Mouse (Mus musculus) heart, postnatal 0 days (tissue): ENCODE results near the gene H2-D1. TPM values are rescaled to one million over a fixed set of nuclear protein-coding genes. Genes with fewer than 3 reads are reported as not detected.

ENCODE experiments used
- ATAC-seq: fragments of 200-750 bp; cut with Nextera tagmentation; 2 replicates; pipeline ENCODE4 v1.8.0; 2017; ENCODE audit warnings: low read depth, moderate number of reproducible peaks, moderate library complexity; ENCODE audit not compliant: insufficient read depth
- DNase-seq: peaks from one replicate; pipeline ENCODE4 v3.0.0-alpha.2; 2016; ENCODE audit warnings: low spot score
- H3K27ac ChIP-seq: fragments of 300-500 bp; sonication (generic); 2 replicates; pipeline ENCODE4 v1.5.1; 2014; ENCODE audit warnings: low read depth, mild to moderate bottlenecking
- H3K27me3 ChIP-seq: fragments of 300-500 bp; sonication (generic); 2 replicates; pipeline ENCODE4 v1.6.1; 2014; ENCODE audit warnings: low read length, mixed read lengths; ENCODE audit not compliant: control insufficient read depth, insufficient read depth
- H3K36me3 ChIP-seq: fragments of 300-500 bp; sonication (generic); replicated peaks from 2 replicates; pipeline ENCODE4 v1.6.1; 2014; ENCODE audit warnings: low read length, mixed read lengths; ENCODE audit not compliant: control insufficient read depth, insufficient read depth
- H3K4me1 ChIP-seq: fragments of 300-500 bp; sonication (generic); 2 replicates; pipeline ENCODE4 v1.6.1; 2014; ENCODE audit warnings: antibody characterized with exemption; ENCODE audit not compliant: control insufficient read depth, insufficient read depth
- H3K4me2 ChIP-seq: fragments of 300-500 bp; sonication (generic); 2 replicates; pipeline ENCODE4 v1.6.1; 2014; ENCODE audit warnings: low read depth, mild to moderate bottlenecking, low read length, moderate library complexity
- H3K4me3 ChIP-seq: fragments of 300-500 bp; sonication (generic); 2 replicates; pipeline ENCODE4 v1.5.1; 2014; ENCODE audit warnings: low read depth, low read length
- H3K9ac ChIP-seq: fragments of 300-500 bp; sonication (generic); replicated peaks from 2 replicates; pipeline ENCODE4 v1.6.1; 2014; ENCODE audit warnings: low read depth, low read length, mixed read lengths
- H3K9me3 ChIP-seq: fragments of 300-500 bp; sonication (generic); replicated peaks from 2 replicates; pipeline ENCODE4 v1.6.1; 2016; ENCODE audit warnings: low read length; ENCODE audit not compliant: control insufficient read depth
- CTCF ChIP-seq: IDR thresholded peaks from 2 replicates; pipeline ENCODE4 v1.5.1; 2016; ENCODE audit warnings: antibody characterized with exemption, control low read depth, low read depth
- EP300 ChIP-seq: IDR thresholded peaks from 2 replicates; pipeline ENCODE4 v1.6.1; 2016; ENCODE audit warnings: antibody characterized with exemption, low read depth
- WGBS: fragments of 180-500 bp; shearing (Covaris S2); extraction: QIAGEN DNeasy Blood & Tissue Kit; methylation state at CpG from one replicate; pipeline ENCODE4 v1.1.7; 2014; 5-methylcytosine and 5-hydroxymethylcytosine counted together
- polyA plus RNA-seq: library from polyadenylated mRNA; unstranded; fragments of >200 nt; fragmentation: Nextera tagmentation; extraction: Ambion mirVana; gene quantifications from 2 replicates; pipeline ENCODE4 v1.2.1, GENCODE M21; 2015
- total RNA-seq: library from RNA; depleted of rRNA; stranded (reverse); fragments of >200 nt; gene quantifications from 2 replicates; pipeline ENCODE4 v1.2.3, GENCODE M21; 2014; ENCODE audit warnings: low replicate concordance

H2-D1 gene
- total and polyA plus RNA-seq, 2 experiments from 2014 or later = 104 to 113 TPM

- no peak overlapping the region for H3K9ac ChIP-seq
- no peak overlapping the region for H3K4me3 ChIP-seq
- H3K27me3 ChIP-seq = no peaks in the 10 kb centered on the region
- TF ChIP-seq CTCF (no peak), EP300 (no peak)
- no peaks in the 10 kb centered on the region for H3K9me3 ChIP-seq
- peaks cover 9% of the 10 kb centered on the region; the same call in 1 of the 2 replicates for H3K4me1 ChIP-seq
- H3K27ac ChIP-seq = peak overlapping the region; percentile 63
- H3K36me3 ChIP-seq = peaks cover 25% of the 10 kb centered on the region; the same call in 1 of the 2 replicates
- no peak overlapping the region for H3K4me2 ChIP-seq
- ATAC-seq = no peak
- DNase-seq = no peak
- 63% methylated on average over 6 of the region's 6 CpGs for WGBS
Measured at GRCm38 (mm10) chr17:35222299-35222698, 40.2 kb upstream of the H2-D1 start.

GRCm38 (mm10) chr17:35224641-35225040 is 37.9 kb upstream of the H2-D1 start:
- Histone ChIP-seq H3K9ac (no peak overlapping the region), H3K9me3 (no peaks in the 10 kb centered on the region), H3K27ac (no peak overlapping the region), H3K4me3 (no peak overlapping the region), H3K36me3 (peaks cover 44% of the 10 kb centered on the region), H3K4me2 (no peak overlapping the region), H3K4me1 (no peaks in the 10 kb centered on the region), H3K27me3 (no peaks in the 10 kb centered on the region)
- no peak for ATAC-seq
- TF ChIP-seq CTCF = no peak
- TF ChIP-seq EP300 = no peak
- 90% methylated on average over 4 of the region's 4 CpGs for WGBS
- DNase-seq = no peak

GRCm38 (mm10) chr17:35225456-35225855 is 37.1 kb upstream of the H2-D1 start:
- Histone ChIP-seq H3K27ac (no peak overlapping the region), H3K4me3 (no peak overlapping the region), H3K4me1 (no peaks in the 10 kb centered on the region), H3K9me3 (no peaks in the 10 kb centered on the region), H3K9ac (no peak overlapping the region), H3K36me3 (peaks cover 44% of the 10 kb centered on the region), H3K4me2 (no peak overlapping the region), H3K27me3 (no peaks in the 10 kb centered on the region)
- WGBS = 96% methylated on average over 5 of the region's 5 CpGs
- TF ChIP-seq EP300 (no peak), CTCF (no peak)
- no peak for DNase-seq
- no peak for ATAC-seq

- peaks cover 54% of the 10 kb centered on the region for H3K36me3 ChIP-seq
- no peak for ATAC-seq
- H3K27me3 ChIP-seq = no peaks in the 10 kb centered on the region
- no peaks in the 10 kb centered on the region for H3K4me1 ChIP-seq
- peak overlapping the region; percentile 34; the same call in 1 of the 2 replicates for H3K27ac ChIP-seq
- no peak overlapping the region for H3K4me3 ChIP-seq
- TF ChIP-seq CTCF (0 out of 2 replicates have a peak, but pooled peaks have one; percentile 0), EP300 (no peak)
- H3K9me3 ChIP-seq = no peaks in the 10 kb centered on the region
- no peak overlapping the region for H3K4me2 ChIP-seq
- 65% methylated on average over 14 of the region's 14 CpGs for WGBS
- no peak overlapping the region; the same call in 1 of the 2 replicates for H3K9ac ChIP-seq
- DNase-seq = no peak
Measured at GRCm38 (mm10) chr17:35226561-35227046, 35.9 kb upstream of the H2-D1 start.

- Histone ChIP-seq H3K27ac (no peak overlapping the region), H3K27me3 (no peaks in the 10 kb centered on the region), H3K4me1 (0 out of 2 replicates have a peak, but pooled peaks cover 4% of the 10 kb centered on the region), H3K36me3 (peaks cover 55% of the 10 kb centered on the region), H3K9me3 (no peaks in the 10 kb centered on the region), H3K4me3 (no peak overlapping the region), H3K9ac (no peak overlapping the region), H3K4me2 (no peak overlapping the region)
- DNase-seq = no peak
- 86% methylated on average over 10 of the region's 10 CpGs for WGBS
- no peak for TF ChIP-seq CTCF
- TF ChIP-seq EP300 = no peak
- no peak for ATAC-seq
Measured at GRCm38 (mm10) chr17:35231022-35231421, 31.5 kb upstream of the H2-D1 start.

- Histone ChIP-seq H3K4me3 (no peak overlapping the region), H3K36me3 (peaks cover 48% of the 10 kb centered on the region), H3K4me1 (0 out of 2 replicates have a peak, but pooled peaks cover 4% of the 10 kb centered on the region), H3K27ac (no peak overlapping the region), H3K9me3 (no peaks in the 10 kb centered on the region), H3K9ac (no peak overlapping the region), H3K27me3 (no peaks in the 10 kb centered on the region), H3K4me2 (no peak overlapping the region)
- WGBS = 11% methylated on average over 12 of the region's 12 CpGs
- DNase-seq = peak; percentile 47
- TF ChIP-seq CTCF = peak; percentile 90
- TF ChIP-seq EP300 = no peak
- no peak for ATAC-seq
Measured at GRCm38 (mm10) chr17:35232043-35232442, 30.5 kb upstream of the H2-D1 start.
